Mouse (Mus musculus) heart, adult 2 months (tissue): Measurements from ENCODE around the gene Fads2.

Source experiments
- CTCF ChIP-seq: fragments of 200-600 bp; IDR thresholded peaks from 2 replicates; pipeline ENCODE4 v1.8.1; 2022; ENCODE audit warnings: antibody characterized with exemption, mild to moderate bottlenecking, moderate library complexity
- EP300 ChIP-seq: fragments of 200-500 bp; IDR thresholded peaks from 2 replicates; pipeline ENCODE4 v1.6.1; 2011; ENCODE audit warnings: low read depth, low read length, control low read depth; ENCODE audit not compliant: insufficient read depth
- POLR2A ChIP-seq: fragments of 200-500 bp; IDR thresholded peaks from 2 replicates; pipeline ENCODE4 v1.6.1; 2011; ENCODE audit warnings: mild to moderate bottlenecking, low read depth, low read length, control low read depth; ENCODE audit not compliant: insufficient read depth

DNA sequence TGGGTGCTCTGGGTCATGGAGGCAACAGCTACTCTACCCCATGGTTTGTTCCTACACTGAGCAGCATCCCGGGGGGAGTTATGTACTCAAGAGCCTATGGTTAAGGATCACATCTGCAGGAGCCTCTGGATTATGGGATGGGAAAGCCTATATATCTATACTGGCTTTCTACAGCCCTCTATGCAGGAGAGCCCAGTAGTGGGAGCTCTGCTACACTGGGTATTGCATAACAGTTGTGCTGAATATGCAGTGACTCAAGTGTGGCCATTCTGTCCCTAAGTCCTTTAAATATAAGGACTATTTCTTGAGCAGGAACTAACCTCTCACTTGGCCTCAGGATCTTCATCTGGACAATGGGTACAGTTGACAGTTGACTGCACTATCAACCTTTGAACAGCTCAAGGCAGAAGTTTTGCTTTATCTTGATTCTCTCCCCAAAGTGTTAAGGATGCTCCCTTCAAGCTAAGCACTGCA lies 43.2 kb downstream of the Fads2 start:
- TF ChIP-seq CTCF: no peak
- no peak for TF ChIP-seq POLR2A
- TF ChIP-seq EP300: no peak
